Mouse (Mus musculus): ENCODE measurements around the gene Pou2f1.

Gene Pou2f1

DNA sequence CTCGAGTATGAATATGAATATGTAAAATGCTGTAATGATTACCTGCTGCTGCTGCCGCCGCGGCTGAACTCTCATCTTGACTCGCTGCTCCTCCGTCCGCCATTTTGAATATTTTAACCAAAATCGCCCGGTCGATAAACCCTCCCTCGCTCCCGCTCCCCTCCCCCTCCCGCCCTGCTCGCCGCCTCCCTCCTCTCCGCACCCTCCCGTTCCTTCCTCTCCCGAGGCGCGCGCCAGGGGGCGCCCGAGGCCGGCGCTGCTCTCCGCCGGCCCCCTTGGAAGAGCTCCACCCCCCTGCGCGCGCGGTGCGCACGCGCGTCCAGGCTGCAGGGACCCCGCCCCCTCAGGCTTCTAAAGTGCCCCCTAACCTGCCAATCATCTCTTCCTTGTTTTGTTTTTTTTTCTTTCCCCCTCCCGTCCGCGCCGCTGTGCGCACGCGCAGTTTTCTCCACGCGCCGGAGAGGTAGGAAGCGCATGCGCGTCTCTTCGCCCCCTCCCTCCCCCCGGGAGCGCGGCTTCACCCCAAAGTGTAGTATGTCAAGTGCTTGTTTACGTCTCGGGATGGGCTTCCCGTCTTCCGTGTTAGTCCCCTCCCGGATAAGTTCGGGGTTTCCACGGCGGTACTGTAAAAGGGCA, at the start of gene Pou2f1:
Gene Pou2f1 (minus strand): TSS at position 159 of the 636 bp plus-strand sequence.
- peak; percentile 99 for DNase-seq (ENCODE audit: low spot score)

- peak; percentile 66 for DNase-seq (ENCODE audit: low spot score)
Observed at GRCm38 (mm10) chr1:166049046-166049827, 46.8 kb upstream of the Pou2f1 start.

GRCm38 (mm10) chr1:166048230-166048911, 45.9 kb upstream of the Pou2f1 start:
- peak; percentile 61 for DNase-seq (ENCODE audit: low spot score)

GRCm38 (mm10) chr1:166047505-166048170, 45.2 kb upstream of the Pou2f1 start:
- DNase-seq (ENCODE audit: low spot score) = peak; percentile 22

DNA sequence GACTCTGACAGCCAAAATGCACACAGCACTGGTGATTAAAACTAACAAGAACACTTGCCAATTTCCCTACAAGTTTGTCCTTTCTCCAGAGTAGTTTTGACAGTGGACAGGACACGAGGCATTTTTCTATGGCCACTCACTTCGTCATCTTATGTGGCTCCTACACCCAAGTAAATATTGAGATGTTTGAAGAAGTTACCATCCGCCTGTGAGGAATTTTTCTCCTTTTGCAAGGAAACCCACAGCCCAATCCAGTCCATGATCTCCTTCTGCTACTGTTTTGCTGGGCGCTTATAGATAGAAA, 43.4 kb upstream of the Pou2f1 start:
- no peak for DNase-seq (ENCODE audit: low spot score)

- no peak for DNase-seq (ENCODE audit: low spot score)
Observed at GRCm38 (mm10) chr1:166045060-166045893, 42.8 kb upstream of the Pou2f1 start.

DNA sequence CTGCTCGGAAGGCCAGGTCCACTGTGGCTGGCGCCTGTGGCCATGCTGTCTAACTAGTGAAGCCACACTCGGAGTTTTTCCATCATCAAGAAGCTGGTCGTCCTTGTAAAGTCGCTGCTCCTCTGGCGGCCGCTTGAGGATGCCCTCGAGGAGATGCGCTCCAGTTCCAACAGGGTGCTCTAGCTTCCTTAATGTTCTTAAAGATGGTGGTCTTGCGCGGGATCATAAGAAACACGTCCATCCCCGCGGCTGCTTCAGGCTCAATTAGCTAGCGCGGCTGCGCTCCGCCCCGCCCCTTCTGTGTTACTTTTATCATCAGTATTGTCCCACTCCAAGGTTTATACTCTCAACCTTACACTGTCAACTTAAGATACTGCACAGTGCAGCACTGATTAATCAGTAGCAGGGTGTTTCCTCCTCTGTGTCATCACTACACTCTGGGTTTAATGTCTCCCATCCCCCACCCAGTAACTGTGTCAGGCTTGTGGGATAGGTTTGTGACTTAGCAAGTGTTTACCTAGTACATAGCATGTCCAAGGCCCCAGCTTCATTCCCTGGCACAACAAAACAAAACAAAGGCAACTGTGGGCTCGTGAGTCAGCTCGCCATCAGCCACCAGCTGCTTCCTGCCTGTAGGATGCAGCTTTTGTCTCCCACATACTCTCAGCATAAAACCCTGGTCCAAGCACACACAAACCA, 41.1 kb upstream of the Pou2f1 start:
- DNase-seq (ENCODE audit: low spot score) = peak; percentile 54

DNA sequence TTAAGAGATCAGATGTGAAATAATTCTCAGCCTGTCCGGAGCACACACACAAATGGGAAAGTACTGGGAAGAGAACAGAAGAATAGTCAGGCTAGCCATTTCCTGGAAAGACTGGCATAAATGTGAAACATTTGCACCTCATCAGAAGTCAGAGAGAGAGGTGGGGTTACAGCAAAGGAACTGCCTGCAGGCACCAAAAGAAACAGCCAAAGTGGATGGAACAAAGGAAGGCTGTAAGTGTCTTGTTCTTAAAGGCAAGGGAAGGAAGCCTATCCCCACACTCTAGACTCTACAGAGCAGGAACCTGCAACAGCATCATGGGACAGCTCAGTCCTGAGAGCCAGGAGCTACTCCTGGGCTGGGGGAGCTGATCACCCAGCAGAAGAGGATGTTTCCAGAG, 39.0 kb upstream of the Pou2f1 start:
- DNase-seq (ENCODE audit: low spot score) = no peak

DNA sequence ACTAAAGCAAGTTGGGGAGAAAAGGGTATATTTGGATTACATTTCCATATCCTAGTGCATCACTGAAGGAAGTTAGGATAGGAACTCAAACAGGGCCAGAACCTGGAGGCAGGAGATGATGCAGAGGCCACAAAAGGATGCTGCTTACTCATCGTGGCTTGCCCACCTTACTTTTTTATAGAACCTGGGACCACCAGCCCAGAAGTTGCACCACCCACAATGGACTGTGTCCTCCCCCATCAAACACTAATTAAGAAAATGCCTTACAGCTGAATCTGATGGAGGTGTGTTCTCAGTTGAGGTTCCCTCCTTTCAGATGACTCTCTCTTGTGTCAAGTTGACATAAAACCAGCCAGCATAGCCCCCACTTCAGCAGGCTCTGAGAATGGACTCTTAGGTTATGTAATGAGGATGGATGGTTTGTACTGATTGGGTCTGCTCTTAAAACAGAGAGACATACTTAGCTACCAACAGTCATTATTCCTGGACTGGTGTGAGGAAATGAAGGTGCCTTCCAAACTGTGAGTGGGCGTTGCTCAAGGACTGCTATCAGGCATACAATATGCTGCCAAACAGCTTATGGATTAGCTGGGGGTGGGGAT, 36.4 kb upstream of the Pou2f1 start:
- no peak for DNase-seq (ENCODE audit: low spot score)

DNA sequence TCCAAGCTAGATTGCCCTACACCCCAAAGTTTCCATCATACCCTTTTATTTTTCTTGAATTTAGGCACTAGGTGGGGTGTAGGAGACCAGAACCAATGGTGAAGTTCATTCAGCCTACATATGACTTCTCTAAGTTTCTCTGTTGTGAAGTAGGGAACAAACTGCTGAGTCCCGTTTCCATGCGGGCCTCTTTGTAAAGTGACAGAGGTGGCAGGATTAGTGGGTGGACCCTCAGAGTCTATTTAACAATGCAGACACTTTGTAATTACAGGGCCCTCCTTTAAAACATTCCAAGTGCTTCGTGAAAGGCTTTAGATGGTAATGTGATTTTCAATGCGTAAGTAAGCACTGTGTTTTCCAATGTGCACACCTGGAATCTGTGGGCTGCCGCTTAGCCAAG, 32.6 kb upstream of the Pou2f1 start:
- no peak for DNase-seq (ENCODE audit: low spot score)

DNA sequence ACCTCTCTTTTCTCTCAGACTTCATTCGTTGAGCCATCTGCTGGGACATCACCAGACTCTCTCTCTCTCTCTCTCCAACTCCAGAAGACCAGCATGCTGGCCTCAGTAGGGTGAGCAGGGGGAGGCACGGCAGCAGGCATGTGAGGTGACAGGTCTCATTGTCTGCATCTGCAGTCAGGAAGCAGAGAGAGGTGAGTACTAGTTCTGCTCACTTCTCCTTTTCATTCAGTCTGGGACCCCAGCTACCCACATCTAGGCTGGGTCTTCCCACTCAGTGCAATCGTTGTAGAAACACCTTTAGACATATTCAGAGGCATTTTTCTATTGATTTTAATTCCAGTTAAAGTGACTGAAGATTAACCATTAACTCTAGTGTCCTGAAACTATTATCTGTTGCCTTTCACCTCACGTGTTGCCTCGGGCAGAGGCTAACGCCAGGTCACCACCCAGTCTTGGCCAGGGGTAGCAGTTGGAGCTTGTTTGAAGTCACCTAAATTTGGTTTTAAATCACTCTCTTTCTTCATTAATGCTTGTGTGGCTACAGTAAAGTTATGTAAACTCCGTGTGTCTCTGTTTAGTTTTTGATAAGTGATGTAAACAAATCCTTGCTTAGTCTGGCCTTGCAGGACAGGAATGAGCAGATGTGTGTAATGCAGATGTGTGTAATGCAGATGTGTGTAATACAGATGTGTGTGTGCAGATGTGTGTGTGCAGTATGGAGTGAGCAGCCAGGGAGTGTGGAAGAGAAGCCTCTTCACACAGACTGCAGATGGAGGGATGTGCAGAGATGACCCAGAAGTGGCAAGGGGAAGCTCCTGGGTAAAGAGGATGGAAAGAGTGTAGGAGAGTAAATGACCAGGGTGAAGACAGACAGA, 29.4 kb upstream of the Pou2f1 start:
- DNase-seq (ENCODE audit: low spot score) = no peak

DNA sequence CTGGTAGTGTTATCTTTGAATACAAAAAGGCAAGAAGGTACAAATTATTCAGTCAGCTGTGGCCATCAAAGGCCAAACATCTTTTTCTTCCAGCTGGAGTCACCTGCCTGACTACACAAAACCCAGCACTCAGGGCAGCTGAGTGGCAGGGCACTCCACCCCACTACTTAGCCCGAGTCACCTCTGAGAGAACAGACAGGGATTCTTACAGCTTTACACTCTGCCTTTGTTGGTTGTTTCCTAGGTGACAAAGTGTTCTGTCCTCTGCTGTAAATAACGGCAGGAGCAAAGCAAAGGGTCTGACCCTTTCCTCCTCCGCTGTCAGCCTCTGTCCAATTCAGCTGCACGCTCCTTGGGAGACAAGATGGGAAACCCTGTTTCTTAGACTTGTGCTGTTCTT, 21.5 kb upstream of the Pou2f1 start:
- DNase-seq (ENCODE audit: low spot score) = no peak

- DNase-seq (ENCODE audit: low spot score) = no peak
Observed at GRCm38 (mm10) chr1:166017203-166017602, 14.7 kb upstream of the Pou2f1 start.

- DNase-seq (ENCODE audit: low spot score) = no peak
Observed at GRCm38 (mm10) chr1:166016306-166016705, 13.8 kb upstream of the Pou2f1 start.

- no peak for DNase-seq (ENCODE audit: low spot score)
Observed at GRCm38 (mm10) chr1:166014530-166014929, 12.1 kb upstream of the Pou2f1 start.

- DNase-seq (ENCODE audit: low spot score) = no peak
Observed at GRCm38 (mm10) chr1:166010106-166010505, 7.6 kb upstream of the Pou2f1 start.

GRCm38 (mm10) chr1:166008634-166009350, 6.3 kb upstream of the Pou2f1 start:
- DNase-seq (ENCODE audit: low spot score) = no peak

- no peak for DNase-seq (ENCODE audit: low spot score)
Observed at GRCm38 (mm10) chr1:166007026-166007425, 4.5 kb upstream of the Pou2f1 start.
